Mouse (Mus musculus) cerebellum, adult 11-12 months (tissue): ENCODE data around the gene Oard1.

Experiments used
- DNase-seq: peaks from one replicate; pipeline ENCODE4 v3.0.0; 2022

Oard1 gene

GRCm38 (mm10) chr17:48437421-48437911 is 27.7 kb downstream of the Oard1 start:
- DNase-seq: no peak

GRCm38 (mm10) chr17:48442745-48443457 is 33.1 kb downstream of the Oard1 start:
- DNase-seq: no peak

GRCm38 (mm10) chr17:48443542-48444145 is 33.8 kb downstream of the Oard1 start:
- no peak for DNase-seq

- no peak for DNase-seq
Measured at GRCm38 (mm10) chr17:48447675-48448074, 37.9 kb downstream of the Oard1 start.

- no peak for DNase-seq
Measured at GRCm38 (mm10) chr17:48450666-48451352, 41.0 kb downstream of the Oard1 start.

- DNase-seq: no peak
Measured at GRCm38 (mm10) chr17:48451353-48451675, 41.5 kb downstream of the Oard1 start, which contains the start of gene Tspo2. Gene Tspo2 (minus strand): TSS chr17:48451522.

- no peak for DNase-seq
Measured at GRCm38 (mm10) chr17:48451753-48452444, 42.1 kb downstream of the Oard1 start.

GRCm38 (mm10) chr17:48453489-48453888 is 43.7 kb downstream of the Oard1 start:
- no peak for DNase-seq

- no peak for DNase-seq
Measured at GRCm38 (mm10) chr17:48454190-48454589, 44.4 kb downstream of the Oard1 start.

- DNase-seq: no peak
Measured at GRCm38 (mm10) chr17:48454688-48455087, 44.9 kb downstream of the Oard1 start, which contains the start of gene Unc5cl. Gene Unc5cl (plus strand): TSS chr17:48454901.

GRCm38 (mm10) chr17:48455955-48456354 is 46.1 kb downstream of the Oard1 start:
- no peak for DNase-seq

GRCm38 (mm10) chr17:48457971-48458653 is 48.3 kb downstream of the Oard1 start:
- no peak for DNase-seq

GRCm38 (mm10) chr17:48462096-48462495 is 52.3 kb downstream of the Oard1 start:
- DNase-seq: no peak

- no peak for DNase-seq
Measured at GRCm38 (mm10) chr17:48463391-48463790, 53.6 kb downstream of the Oard1 start.
